Mouse (Mus musculus) brain, adult 2 months (tissue): ENCODE results near the gene Cntd1.
"Not testable (repeated sequence)": the region's sequence is repeated elsewhere in the genome, so short reads cannot be mapped to it uniquely, and the experiment has no call there.

Source experiments
- DNase-seq: peaks from one replicate; pipeline ENCODE4 v3.0.0; 2011; ENCODE audit warnings: low read depth, low spot score

Cntd1 gene

DNA sequence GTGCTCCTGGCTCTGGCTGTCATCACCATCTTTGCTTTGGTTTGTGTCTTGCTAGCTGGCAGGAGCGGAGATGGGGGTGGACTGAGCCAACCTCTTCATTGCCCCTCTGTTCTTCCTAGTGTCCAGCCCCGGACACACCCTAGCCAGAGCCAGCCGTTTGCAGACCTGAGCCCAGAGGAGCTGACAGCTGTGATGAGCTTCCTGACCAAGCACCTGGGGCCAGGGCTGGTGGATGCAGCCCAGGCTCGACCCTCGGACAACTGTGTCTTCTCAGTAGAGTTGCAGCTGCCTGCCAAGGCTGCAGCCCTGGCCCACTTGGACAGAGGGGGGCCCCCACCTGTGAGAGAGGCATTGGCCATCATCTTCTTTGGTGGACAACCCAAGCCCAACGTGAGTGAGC lies 52.1 kb downstream of the Cntd1 start:
- DNase-seq: not testable (repeated sequence)

DNA sequence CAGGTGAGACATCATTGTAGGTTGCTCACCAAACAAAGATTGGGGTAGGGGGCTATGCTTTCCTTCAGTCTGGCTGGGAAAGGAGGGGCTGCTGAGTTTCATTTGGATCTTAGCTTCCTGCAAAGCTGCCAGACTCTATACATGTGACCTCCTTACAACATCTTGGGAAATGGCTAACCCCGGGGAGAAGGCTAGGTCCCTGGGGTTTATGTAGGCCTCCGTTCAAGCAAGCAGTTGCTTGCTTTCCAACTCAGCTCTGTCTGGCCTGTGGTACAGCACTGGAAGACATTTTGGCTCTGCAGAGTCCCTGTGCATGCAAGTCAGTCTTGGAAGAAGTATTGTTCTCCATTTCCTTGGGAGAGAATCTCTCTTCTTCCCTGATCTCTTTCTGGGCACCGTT lies 53.7 kb downstream of the Cntd1 start:
- no peak for DNase-seq

DNA sequence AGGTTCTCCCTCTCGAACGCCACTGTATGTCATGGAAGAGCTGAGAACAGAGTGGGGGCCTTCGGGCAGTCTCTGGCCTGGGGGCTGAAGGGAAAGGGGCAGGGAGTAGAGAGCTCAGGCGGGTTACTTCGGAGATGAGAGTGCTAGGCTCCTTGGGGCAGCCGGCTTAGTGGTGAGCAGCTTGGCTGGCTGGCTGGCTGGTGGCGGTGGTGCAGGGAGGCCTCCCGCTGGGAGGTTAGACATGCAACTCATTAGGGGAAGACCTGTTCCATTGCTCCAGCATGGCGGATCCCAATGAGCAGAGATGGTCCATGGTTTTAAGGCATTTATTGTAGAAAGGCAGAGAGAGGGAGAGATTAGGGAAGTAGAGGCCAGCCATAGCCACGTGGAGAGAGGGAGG lies 55.2 kb downstream of the Cntd1 start:
- no peak for DNase-seq

DNA sequence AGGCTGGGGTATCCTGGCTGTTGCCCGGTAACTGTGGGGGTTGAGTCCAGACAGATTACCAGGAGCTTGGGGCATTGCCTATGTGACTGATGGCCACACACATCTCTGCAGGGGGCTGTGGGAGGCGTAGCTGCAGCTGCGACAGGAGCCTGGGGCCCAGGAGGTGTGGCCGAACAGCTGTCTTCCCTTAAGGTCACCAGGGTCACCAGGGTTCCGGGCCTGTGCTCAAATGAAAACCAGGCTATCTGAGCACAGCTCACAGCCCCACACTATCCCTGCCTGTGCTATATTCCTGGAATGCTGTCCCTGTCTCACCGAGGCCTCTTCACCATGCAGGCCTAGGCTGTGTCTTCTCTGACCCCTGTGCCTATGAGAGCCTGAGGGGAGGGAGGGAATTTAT lies 55.7 kb downstream of the Cntd1 start:
- DNase-seq: no peak

DNA sequence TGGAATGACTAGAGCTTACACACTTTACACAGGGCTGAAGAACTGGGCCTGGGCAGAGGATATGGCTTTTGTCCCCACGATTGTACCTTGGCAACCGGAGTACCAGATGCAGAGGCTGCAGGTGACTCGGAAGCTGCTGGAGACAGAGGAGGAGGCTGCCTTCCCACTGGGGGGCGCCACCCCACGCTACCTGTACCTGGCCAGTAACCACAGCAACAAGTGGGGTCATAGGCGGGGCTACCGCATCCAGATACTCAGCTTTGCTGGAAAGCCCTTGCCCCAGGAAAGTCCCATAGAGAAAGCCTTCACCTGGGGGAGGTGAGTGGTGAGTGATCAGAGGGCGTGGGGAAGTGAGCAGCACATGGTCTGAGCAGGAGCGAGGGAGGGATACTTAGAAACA lies 56.9 kb downstream of the Cntd1 start:
- no peak for DNase-seq

DNA sequence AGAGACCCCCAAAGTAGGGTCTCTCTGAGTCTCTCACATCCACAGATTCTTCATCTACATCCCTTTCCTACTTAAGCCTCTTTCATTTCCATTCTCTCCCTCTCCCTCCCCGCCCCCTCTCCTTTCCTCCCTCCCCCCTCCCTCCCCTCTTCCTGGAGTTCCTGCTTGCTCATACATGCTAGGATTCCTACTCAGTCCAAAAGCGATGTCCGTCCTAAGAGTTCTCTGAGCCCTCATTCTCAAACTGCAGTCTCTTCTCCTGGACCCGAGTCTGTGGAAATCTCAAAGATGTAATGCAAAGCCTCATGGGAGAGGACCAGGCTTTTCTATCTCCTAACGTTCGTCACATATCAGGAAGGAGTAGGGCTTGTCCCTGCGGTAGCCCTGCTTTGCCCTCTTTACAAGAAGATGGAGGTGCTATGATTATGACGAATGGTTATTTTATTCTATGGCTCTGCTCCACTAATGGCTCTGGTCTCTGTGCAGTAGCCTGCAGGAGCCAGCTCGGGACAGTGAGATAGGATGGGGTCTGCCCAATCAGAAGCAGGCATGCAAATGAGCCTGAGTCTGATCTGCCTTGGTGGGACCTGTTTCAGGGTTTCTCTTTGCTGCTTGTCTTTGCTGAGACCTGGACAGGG lies 59.4 kb downstream of the Cntd1 start:
- DNase-seq: peak; percentile 70
